Mouse (Mus musculus) intestine, embryonic 16.5 days (tissue): Measurements from ENCODE around the gene Scn1b. TPM values are rescaled to one million over a fixed set of nuclear protein-coding genes. Genes with fewer than 3 reads are reported as not detected.

ENCODE experiments used
- polyA plus RNA-seq: library from polyadenylated mRNA; unstranded; fragments of >200 nt; fragmentation: Nextera tagmentation; extraction: Ambion mirVana; gene quantifications from 2 replicates; pipeline ENCODE4 v1.2.1, GENCODE M21; 2015

Gene Scn1b
- polyA plus RNA-seq, 1 experiment from 2014 or later: 0.16 TPM

Other genes starting within 250 kb of the Scn1b start
- gene Cd22, start 246.7 kb downstream of the Scn1b start, polyA plus RNA-seq: 0.62 and 0.70 TPM in 2 replicates
- 0.31 TPM in 2 replicates for gene Mag, start 212.1 kb downstream of the Scn1b start, polyA plus RNA-seq
- gene Hamp2, start 202.3 kb downstream of the Scn1b start, polyA plus RNA-seq: not detected in 2 replicates
- not detected in 2 replicates for gene Hamp, start 183.0 kb downstream of the Scn1b start, polyA plus RNA-seq
- gene Usf2, start 170.2 kb downstream of the Scn1b start, polyA plus RNA-seq: 12.9 and 13.3 TPM in 2 replicates
- 164 and 166 TPM in 2 replicates for gene Lsr, start 153.5 kb downstream of the Scn1b start, polyA plus RNA-seq
- 12.8 and 13.7 TPM in 2 replicates for gene Fam187b, start 153.2 kb downstream of the Scn1b start, polyA plus RNA-seq
- gene Fxyd5, start 84.5 kb downstream of the Scn1b start, polyA plus RNA-seq: 22.5 and 26.9 TPM in 2 replicates
- 20.1 and 22.0 TPM in 2 replicates for gene Fxyd7, start 75.5 kb downstream of the Scn1b start, polyA plus RNA-seq
- 62.6 and 71.9 TPM in 2 replicates for gene Fxyd1, start 69.8 kb downstream of the Scn1b start, polyA plus RNA-seq
- gene Lgi4, start 67.7 kb downstream of the Scn1b start, polyA plus RNA-seq: 0.83 and 1.4 TPM in 2 replicates
- gene Fxyd3, start 50.3 kb downstream of the Scn1b start, polyA plus RNA-seq: 71.2 and 73.7 TPM in 2 replicates
- gene Hpn, start 11.7 kb downstream of the Scn1b start, polyA plus RNA-seq: 66.4 and 73.6 TPM in 2 replicates
- gene Gramd1a, start 28.9 kb upstream of the Scn1b start, polyA plus RNA-seq: 38.5 and 39.7 TPM in 2 replicates
- gene Scgb2b2, start 163.5 kb upstream of the Scn1b start, polyA plus RNA-seq: not detected in 2 replicates
- gene Scgb1b2, start 164.8 kb upstream of the Scn1b start, polyA plus RNA-seq: not detected in 2 replicates
- gene Scgb2b3, start 235.1 kb upstream of the Scn1b start, polyA plus RNA-seq: not detected in 2 replicates
- gene Scgb1b3, start 248.6 kb upstream of the Scn1b start, polyA plus RNA-seq: not detected in 2 replicates